Mouse (Mus musculus): ENCODE measurements around the gene Smarca4. TPM values are rescaled to one million over a fixed set of nuclear protein-coding genes. Genes with fewer than 3 reads are reported as not detected.

The Smarca4 gene
- 70.1 and 86.5 TPM in 2 replicates for total RNA-seq (2017)

DNA sequence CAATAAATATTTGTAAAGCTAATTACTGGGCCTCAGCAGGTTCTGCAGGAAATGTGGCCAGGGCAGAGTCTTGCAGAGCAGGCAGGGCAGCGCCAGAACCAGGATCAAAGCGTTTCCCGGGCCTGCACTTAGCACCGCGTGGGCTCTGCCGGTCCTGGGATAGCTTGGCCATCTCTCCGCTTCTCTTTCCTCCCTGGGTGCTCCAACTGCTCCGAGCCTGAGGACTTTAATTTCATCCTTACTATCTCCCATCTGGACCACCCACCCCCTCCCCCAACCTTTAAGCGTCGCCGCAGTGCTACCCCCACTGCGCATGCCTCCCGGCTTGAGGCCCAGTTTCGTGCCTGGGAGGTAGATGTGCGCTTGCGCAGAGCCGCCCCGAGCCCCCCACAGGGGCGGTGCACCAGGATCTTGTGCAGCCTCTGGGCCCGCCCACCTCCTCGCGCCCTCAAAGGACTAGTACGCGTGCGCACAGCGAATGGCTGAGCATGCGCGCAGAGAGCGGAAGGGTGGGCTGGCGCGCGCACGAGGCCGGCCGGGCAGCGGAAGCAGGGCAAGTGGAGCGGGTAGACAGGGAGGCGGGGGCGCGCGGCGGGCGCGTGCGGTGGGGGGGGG lies at the start of gene Smarca4:
Gene Smarca4, plus strand, starts transcription at position 553 of the 615 bp plus-strand sequence.
- peak; percentile 89 to 97 for ATAC-seq (replicated peaks in 1 of 2; ENCODE audit: insufficient read depth in 1 of 2, low FRiP score in 2 of 2, low TSS enrichment in 1 of 2, low read depth in 1 of 2, poor library complexity in 2 of 2, severe bottlenecking in 2 of 2)

DNA sequence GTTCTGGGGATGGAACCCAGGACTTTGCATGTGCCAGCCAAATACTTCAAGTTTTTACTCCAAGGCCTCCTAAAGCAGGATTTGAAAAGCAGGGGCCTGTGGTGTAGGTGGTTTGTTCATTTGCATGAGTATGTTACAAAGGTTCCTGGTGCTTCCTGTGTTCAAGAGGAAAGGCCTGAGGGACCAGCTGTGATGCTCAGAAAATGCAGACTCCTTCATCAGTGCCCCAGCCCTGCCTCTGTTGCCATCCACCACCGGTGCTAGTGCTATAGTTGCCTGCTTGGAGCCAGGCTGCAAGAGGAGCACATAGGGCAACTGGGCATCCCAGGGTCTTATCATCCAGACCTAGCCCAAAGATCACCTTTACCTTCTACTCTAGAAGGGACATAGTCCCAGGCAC lies 49.4 kb upstream of the Smarca4 start:
- ATAC-seq (replicated peaks in 1 of 2; ENCODE audit: insufficient read depth in 1 of 2, low FRiP score in 2 of 2, low TSS enrichment in 1 of 2, low read depth in 1 of 2, poor library complexity in 2 of 2, severe bottlenecking in 2 of 2), result no peak

DNA sequence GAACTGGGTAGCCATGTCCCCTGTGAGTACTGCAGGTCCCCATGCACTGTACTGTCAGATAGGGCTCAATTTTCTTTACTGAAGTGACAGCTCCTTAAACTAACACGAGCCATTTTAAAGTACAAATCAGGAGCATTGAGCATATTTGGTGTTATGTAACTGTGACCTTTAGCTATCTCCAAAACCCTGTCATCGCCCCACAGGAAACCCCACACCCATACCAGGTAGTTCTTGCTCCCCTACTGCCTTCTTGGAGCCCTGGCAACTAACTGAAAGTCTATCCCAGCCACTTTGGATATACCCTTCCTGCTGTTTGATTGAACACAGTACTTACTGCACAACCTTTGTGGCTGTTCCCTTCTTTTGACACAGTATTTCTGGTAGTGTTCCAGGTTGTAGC lies 48.9 kb upstream of the Smarca4 start:
- ATAC-seq (replicated peaks in 1 of 2; ENCODE audit: insufficient read depth in 1 of 2, low FRiP score in 2 of 2, low TSS enrichment in 1 of 2, low read depth in 1 of 2, poor library complexity in 2 of 2, severe bottlenecking in 2 of 2), result no peak

DNA sequence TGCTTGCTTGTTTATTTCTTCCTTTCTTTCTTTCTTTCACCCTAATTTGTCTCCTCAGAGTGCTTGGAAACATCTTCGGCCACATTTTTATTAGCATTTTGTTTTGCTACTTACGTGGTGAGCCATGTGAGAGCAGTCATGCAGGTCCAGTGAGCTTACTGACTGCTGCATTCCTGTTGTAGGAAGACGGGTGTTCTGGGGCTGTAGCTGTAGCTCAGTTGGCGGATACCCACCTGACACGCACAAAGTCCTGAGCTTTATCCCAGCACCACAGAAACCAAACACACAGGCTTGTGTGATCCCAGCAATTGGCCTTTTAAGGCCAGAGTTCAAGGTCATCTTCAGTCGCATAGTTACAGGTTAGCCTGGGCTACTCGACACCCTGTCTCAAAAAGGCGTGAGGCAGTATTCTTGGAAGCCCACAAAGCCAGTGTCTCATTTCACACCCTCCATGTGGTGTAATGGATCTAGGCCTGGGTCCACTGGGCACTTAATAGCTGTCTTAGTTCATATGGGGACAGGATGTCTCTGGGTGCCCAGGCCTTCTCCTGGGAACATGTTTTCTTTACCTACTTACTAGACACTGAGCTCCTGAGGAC lies 47.2 kb upstream of the Smarca4 start:
- ATAC-seq (replicated peaks in 1 of 2; ENCODE audit: insufficient read depth in 1 of 2, low FRiP score in 2 of 2, low TSS enrichment in 1 of 2, low read depth in 1 of 2, poor library complexity in 2 of 2, severe bottlenecking in 2 of 2), result no peak

DNA sequence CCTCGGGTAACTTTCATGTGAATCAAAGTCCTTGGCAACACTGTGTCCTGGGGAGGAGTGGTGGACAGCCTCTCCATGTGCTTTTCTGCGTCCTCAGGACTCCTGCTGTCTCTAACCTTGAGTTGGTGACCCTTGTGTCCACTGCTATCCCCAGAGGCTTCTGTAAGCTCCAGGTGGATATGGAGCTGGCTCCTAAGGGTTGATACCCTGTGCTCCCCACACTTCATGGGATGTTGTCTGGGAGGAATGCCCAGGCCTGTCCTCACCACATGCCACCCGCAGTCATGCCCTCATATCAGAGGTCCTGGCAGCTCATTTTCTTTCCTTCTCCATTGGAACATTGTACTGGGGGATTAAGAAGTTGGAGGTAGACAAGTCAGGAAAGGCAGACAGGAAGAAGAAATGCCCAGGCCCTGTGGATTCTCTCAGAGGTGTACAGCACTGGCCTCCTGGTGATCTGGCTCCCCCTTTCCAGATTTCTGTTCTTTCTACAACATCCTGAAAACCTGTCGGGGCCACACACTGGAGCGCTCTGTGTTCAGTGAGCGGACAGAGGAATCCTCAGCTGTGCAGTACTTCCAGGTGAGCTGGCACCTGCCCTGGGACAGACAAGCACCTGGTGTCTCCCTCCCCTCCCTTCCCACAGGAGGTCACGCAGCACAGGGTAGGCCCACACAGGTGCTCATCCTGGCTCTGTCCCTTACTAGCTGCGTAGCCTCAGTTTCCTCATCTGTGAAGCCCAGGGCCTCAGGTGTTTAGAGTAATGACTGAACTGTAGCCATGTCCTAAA lies 41.8 kb upstream of the Smarca4 start:
- ATAC-seq (replicated peaks in 1 of 2; ENCODE audit: insufficient read depth in 1 of 2, low FRiP score in 2 of 2, low TSS enrichment in 1 of 2, low read depth in 1 of 2, poor library complexity in 2 of 2, severe bottlenecking in 2 of 2), result no peak

DNA sequence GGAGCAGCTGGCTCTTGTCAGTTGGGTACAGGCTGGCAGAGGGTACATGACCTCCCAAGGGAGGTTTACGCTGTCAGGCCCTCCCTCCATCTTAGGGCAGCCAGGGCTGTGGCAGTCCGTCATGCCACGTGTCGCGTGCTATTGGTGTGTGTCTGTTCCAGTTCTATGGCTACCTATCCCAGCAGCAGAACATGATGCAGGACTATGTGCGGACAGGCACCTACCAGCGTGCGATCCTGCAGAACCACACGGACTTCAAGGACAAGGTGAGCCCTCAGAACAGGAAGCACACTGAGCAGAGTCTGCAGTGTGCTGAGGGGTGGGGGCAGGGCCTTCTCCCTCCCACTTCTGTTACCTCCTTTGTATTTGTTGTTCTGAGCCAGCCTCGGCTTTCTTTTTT lies 40.7 kb upstream of the Smarca4 start:
- no peak for ATAC-seq (replicated peaks in 1 of 2; ENCODE audit: insufficient read depth in 1 of 2, low FRiP score in 2 of 2, low TSS enrichment in 1 of 2, low read depth in 1 of 2, poor library complexity in 2 of 2, severe bottlenecking in 2 of 2)

DNA sequence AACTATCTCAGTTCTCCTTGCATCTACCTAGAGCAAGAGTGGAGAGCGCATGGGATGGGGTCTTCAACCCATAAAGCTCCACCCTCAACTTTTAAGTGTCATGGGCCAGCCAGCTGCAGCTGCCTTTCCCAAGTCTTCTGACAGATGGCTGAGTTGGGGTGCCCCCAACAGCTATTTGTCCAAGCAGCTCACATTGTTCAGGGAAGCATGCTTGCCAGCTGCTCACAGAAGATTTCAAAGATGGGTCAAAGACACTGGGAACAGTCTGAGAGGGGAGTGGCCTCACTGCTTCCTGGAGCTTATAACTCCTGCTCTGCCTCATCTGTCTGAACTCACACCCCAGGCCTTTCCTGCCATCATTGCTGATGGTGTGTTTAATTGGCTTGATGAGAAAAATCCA lies 39.7 kb upstream of the Smarca4 start:
- no peak for ATAC-seq (replicated peaks in 1 of 2; ENCODE audit: insufficient read depth in 1 of 2, low FRiP score in 2 of 2, low TSS enrichment in 1 of 2, low read depth in 1 of 2, poor library complexity in 2 of 2, severe bottlenecking in 2 of 2)

DNA sequence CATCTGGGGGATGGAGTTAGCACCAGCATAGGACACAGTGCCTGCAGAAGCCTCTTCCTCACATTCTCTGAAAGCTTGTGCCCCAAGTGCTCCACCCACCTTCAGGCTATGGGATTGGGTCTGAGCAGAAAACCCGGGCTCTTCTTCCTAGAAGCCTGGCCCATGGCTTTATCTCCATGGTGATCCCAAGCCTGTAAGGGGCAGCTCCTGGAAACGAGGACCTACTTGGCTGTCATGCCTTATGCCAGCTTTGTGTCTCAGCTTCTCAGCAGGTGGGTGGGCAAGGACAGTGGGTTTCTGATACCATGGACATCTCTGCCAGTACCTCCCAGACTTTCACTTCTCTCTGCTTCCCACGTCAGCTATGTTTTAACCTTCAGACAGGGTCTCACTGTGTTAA lies 37.7 kb upstream of the Smarca4 start:
- ATAC-seq (replicated peaks in 1 of 2; ENCODE audit: insufficient read depth in 1 of 2, low FRiP score in 2 of 2, low TSS enrichment in 1 of 2, low read depth in 1 of 2, poor library complexity in 2 of 2, severe bottlenecking in 2 of 2), result no peak

DNA sequence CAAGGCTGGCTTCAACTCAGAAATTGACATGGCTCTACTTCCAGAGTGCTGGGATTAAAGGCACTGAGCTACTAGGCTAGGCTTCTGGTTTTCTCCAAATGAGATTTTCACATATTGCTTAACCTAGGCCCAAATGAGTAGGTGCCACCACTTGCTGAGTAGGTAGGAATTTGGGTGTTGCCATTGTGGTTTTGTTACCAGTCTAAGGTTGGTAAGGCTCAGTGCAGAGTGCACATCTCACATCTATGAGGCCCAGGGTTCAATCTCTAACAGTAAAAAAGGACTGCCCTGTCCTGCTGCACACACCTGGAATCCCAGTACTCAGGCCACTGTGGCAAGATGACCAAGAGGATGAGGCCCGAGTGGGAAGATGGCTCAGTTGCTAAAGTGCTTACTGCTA lies 30.6 kb upstream of the Smarca4 start:
- no peak for ATAC-seq (replicated peaks in 1 of 2; ENCODE audit: insufficient read depth in 1 of 2, low FRiP score in 2 of 2, low TSS enrichment in 1 of 2, low read depth in 1 of 2, poor library complexity in 2 of 2, severe bottlenecking in 2 of 2)

DNA sequence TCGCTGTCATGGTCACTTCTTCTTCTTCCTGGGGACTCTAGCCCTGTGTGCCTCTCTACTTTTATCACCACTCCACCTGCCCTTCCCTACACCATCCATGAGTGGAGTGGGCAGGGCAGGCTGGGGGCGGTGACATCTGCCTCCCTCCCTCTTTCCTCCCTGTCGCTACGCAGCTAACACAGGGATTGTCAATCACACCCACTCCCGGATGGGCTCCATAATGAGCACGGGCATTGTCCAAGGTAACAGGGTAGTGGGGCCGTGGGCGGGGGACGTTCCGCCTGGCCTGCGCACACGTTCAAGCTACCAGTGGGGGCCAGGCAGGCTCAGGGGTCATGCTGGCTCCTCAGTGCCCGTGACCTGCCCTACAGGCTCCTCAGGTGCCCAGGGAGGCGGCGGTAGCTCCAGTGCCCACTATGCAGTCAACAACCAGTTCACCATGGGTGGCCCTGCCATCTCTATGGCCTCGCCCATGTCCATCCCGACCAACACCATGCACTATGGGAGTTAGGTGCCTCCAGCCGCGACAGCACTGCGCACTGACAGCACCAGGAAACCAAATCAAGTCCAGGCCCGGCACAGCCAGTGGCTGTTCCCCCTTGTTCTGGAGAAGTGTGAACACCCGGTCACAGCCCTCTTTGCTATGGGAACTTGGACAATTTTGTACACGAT lies 28.2 kb upstream of the Smarca4 start:
- no peak for ATAC-seq (replicated peaks in 1 of 2; ENCODE audit: insufficient read depth in 1 of 2, low FRiP score in 2 of 2, low TSS enrichment in 1 of 2, low read depth in 1 of 2, poor library complexity in 2 of 2, severe bottlenecking in 2 of 2)

DNA sequence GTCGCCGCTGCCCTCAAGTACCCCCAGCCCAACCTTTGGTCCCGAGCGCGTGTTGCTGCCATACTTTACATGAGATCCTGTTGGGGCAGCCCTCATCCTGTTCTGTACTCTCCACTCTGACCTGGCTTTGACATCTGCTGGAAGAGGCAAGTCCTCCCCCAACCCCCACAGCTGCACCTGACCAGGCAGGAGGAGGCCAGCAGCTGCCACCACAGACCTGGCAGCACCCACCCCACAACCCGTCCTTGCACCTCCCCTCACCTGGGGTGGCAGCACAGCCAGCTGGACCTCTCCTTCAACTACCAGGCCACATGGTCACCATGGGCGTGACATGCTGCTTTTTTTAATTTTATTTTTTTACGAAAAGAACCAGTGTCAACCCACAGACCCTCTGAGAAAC lies 27.6 kb upstream of the Smarca4 start:
- ATAC-seq (replicated peaks in 1 of 2; ENCODE audit: insufficient read depth in 1 of 2, low FRiP score in 2 of 2, low TSS enrichment in 1 of 2, low read depth in 1 of 2, poor library complexity in 2 of 2, severe bottlenecking in 2 of 2), result no peak

DNA sequence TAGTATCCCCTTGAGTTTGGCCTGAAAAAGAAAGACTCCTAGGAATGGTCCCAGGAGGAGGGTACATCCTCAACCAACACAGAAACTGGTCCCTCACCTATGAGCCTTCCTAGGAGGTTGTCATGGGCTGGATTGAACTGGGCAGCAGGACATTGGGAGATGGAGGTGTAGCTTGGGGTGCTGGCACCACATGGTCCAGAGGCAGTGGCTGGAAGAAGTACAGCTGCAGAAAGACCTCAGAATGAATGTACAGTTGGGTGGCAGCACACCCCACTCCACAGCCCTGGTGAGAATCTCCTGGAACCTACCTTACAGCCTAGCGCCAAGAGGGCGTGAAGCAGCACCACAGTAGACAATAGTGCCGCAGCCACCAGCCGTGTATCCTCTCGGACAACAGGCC lies 26.4 kb upstream of the Smarca4 start:
- no peak for ATAC-seq (replicated peaks in 1 of 2; ENCODE audit: insufficient read depth in 1 of 2, low FRiP score in 2 of 2, low TSS enrichment in 1 of 2, low read depth in 1 of 2, poor library complexity in 2 of 2, severe bottlenecking in 2 of 2)

DNA sequence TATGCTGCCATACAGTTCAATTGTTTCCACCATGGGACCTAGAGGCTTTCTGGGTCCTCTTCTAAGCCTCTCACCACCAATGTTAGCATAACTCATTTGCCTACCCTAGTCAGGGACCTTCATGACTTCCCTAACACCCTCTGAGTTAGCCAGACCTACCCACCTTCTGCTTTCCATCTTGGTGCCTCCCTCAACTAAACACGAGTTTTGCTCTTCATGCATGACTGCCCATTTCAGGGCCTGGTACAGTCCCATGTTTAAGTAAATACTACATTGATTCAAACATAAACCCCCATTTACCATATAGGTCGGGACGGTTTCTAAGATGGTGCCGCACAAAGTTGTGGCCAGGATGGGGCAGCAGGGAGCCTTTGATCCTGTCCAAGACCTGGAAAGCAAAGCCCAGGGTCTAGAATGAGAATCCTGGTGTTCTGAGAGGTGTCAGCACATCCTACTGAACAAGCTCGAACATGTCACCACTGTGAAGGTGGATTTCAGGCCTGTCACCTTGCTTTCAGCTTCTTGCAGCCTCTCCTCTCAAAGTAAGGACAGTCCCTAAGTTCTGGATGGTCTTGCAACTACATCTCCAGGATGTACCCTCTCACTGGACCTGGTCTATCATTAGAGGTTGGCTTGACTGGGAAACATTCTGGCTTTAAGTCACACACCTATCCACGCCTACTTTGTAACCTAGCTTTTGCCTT lies 24.7 kb upstream of the Smarca4 start:
- ATAC-seq (replicated peaks in 1 of 2; ENCODE audit: insufficient read depth in 1 of 2, low FRiP score in 2 of 2, low TSS enrichment in 1 of 2, low read depth in 1 of 2, poor library complexity in 2 of 2, severe bottlenecking in 2 of 2), result no peak

DNA sequence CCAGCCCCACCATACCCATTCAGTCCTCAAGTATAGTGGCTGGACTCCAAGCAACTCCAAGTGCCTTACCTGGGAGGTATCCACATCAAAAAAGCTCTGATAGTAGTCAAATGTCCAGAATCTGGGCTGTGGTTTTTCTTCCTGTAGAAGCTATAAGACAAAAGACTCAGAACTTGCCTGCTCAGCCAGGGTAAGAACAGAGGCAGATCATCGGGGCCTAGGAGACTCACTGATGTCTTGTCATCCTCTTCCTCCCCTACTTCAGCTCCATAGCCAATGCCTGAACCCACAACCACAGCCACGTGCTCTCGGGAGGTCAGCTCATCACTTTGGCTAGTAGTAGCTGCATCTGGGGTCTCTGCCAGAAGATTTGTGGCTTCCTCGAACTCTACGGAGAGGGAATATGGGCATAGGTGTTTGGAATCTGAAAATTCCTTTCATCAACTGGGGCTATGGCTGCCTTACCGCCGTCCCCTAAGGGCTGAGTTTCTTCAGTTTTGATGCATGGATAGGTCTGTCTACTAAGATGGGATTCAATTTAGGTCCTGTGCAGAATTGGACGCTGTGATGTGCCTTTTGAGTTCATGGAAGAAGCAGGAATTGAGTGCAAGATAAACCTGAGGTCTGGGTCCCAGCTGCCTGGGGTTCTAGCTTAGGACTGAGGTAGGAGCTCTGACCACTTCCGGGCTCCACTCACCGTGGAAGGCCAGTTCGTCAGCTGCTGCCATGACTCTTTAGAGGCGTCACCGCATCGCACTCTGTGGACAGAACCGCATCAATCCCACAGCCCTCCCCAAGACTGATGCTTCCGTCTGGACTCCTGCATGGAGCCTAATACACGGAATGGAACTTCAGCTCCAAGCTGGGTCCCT lies 23.9 kb upstream of the Smarca4 start:
- ATAC-seq (replicated peaks in 1 of 2; ENCODE audit: insufficient read depth in 1 of 2, low FRiP score in 2 of 2, low TSS enrichment in 1 of 2, low read depth in 1 of 2, poor library complexity in 2 of 2, severe bottlenecking in 2 of 2), result peak; percentile 38 to 52; a peak in 3 of 4 replicates

DNA sequence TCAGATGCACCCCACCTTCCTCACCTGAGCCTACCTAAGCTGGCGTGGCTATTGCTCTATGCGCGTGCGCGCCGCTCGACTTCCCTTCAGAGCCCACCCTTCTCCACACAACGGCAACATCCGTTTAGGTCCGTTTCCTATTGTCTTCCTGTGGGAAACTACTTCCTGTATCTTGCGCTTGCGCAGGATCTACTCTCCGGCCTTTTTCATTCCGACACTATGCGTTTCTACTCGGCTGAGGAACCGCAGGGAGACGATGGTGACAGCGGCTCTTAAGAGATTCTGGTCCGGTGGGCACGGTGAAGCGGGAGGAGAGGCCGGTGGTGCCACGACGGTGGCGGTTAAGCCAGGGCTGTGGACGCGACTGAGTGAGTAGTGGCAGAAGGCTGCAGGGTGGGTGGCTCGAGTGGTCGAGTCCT lies 23.3 kb upstream of the Smarca4 start, which contains the start of the genes Timm29 and Yipf2:
Gene Timm29, plus strand, starts transcription at position 20 of the 419 bp plus-strand sequence.
Gene Yipf2, minus strand, starts transcription at position 126 of the 419 bp plus-strand sequence.
- ATAC-seq (replicated peaks in 1 of 2; ENCODE audit: insufficient read depth in 1 of 2, low FRiP score in 2 of 2, low TSS enrichment in 1 of 2, low read depth in 1 of 2, poor library complexity in 2 of 2, severe bottlenecking in 2 of 2), result peak; percentile 82 to 83

DNA sequence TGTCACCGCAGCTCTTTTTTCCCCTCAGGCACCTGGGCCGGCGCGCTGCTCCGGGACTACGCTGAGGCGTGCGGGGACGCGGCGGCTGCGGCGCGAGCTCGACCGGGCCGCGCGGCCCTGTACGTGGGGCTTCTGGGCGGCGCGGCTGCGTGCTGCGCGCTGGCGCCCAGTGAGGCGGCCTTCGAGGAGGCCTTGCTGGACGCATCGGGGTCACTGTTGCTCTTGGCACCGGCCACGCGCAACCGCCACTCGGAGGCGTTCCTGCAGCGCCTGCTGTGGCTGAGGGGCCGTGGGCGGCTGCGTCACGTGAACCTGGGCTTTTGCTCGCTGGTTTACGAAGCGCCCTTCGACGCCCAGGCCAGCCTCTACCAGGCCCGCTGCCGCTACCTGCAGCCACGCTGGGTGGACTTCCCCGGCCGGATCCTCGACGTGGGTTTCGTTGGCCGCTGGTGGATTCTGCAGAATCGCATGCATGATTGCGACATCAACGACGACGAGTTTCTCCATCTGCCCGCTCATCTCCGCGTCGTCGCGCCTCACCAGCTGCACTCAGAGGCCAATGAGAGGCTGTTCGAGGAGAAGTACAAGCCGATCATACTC lies 22.7 kb upstream of the Smarca4 start:
- no peak; a peak in 1 of 4 replicates for ATAC-seq (replicated peaks in 1 of 2; ENCODE audit: insufficient read depth in 1 of 2, low FRiP score in 2 of 2, low TSS enrichment in 1 of 2, low read depth in 1 of 2, poor library complexity in 2 of 2, severe bottlenecking in 2 of 2)

Data from hematopoietic stem cell, adult 5-6 weeks (primary cell).